Mouse (Mus musculus): Measurements from ENCODE around the gene Myh3.

DNA sequence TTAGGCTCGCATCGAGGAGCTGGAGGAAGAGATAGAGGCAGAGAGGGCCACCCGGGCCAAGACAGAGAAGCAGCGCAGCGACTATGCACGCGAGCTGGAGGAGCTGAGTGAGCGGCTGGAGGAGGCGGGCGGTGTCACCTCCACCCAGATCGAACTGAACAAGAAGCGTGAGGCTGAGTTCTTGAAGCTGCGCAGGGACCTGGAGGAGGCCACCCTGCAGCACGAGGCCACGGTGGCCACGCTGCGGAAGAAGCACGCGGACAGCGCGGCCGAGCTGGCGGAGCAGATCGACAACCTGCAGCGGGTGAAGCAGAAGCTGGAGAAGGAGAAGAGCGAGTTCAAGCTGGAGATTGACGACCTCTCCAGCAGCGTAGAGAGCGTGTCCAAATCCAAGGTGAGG, 16.4 kb downstream of the Myh3 start:
- no peak for TF ChIP-seq POLR2A (IDR thresholded peaks at IDR 0.05; ENCODE audit: borderline replicate concordance, insufficient read depth, low read length)
- no peak for TF ChIP-seq CTCF (IDR thresholded peaks at IDR 0.05; ENCODE audit: borderline replicate concordance, insufficient read depth, low read depth, low read length)

Measured in cerebellum, adult 2 months (tissue).